In the genomic region with DNA sequence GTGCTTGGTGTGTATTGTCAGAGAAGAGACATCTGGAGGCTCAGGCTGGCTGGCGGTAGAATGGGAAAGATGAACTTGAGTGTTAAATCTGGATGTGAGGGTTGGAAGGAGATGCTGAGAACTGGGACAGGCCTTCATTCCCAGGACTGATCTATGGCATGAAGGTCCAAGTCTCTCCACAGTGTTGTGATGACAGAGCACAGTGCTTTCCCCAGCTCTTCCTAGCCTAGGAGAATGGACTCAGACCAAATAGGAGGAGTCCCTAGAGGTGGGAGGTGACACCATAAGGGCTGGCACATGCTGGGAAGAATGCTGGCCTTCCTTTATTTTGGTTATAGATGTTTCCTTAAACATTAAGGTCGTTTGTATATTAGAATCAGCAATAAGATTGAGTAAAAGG, we compare ENCODE assay signal across 20 mouse cellular contexts. TPM values are rescaled to one million over a fixed set of nuclear protein-coding genes. Genes with fewer than 3 reads are reported as not detected.
DNase-seq lines count a peak whose midpoint lies in the region; ATAC-seq and TF ChIP-seq lines count a peak whose summit lies in the region.
"Had no signal": no experiment of that assay in that cellular context is flagged by ENCODE, and none has a peak within 500 bp of the region (broad histone marks: within the 10 kb centered on the region; RNA-seq: fewer than 3 reads in every experiment).

No protein-coding gene starts in this region.

- WGBS in heart, embryonic 13.5 days = 68% methylated on average over 2 of the region's 2 CpGs
- WGBS in liver, embryonic 14.5 days (ENCODE audit: insufficient replicate concordance) = 80% methylated on average over 2 of the region's 2 CpGs

- intact Hi-C loops in heart, postnatal 36 days (cut with DNase I) = no loop called here

- H3K36me3 ChIP-seq in heart, embryonic 13.5 days = peaks cover 60% of the 10 kb centered on the region
- H3K36me3 ChIP-seq in liver, embryonic 14.5 days (replicated peaks; ENCODE audit: control insufficient read depth, insufficient read depth, low read depth) = peaks cover 60% of the 10 kb centered on the region

- peaks cover 27% of the 10 kb centered on the region for H3K4me1 ChIP-seq in heart, embryonic 13.5 days
- peaks cover 30 to 40% of the 10 kb centered on the region in 2 experiments for H3K4me1 ChIP-seq in liver, embryonic 14.5 days (replicated peaks; ENCODE audit: control insufficient read depth in 2 of 2, insufficient read depth in 2 of 2, low read length in 1 of 2)
- H3K4me1 ChIP-seq: embryonic facial prominence, embryonic 10.5 days; forebrain, embryonic 10.5 days had no signal

- CTCF ChIA-PET in Patski (lab: Charles Lee) = no interaction called here

- peak overlapping the region; percentile 75; the same call in 1 of the 2 replicates for H3K4me2 ChIP-seq in heart, embryonic 13.5 days
- H3K4me2 ChIP-seq in liver, embryonic 14.5 days (ENCODE audit: low read depth) = no peak overlapping the region
- H3K4me2 ChIP-seq: heart, embryonic 12.5 days; hindbrain, embryonic 14.5 days had no signal

- H3K27me3 ChIP-seq in heart, embryonic 13.5 days (replicated peaks) = no peaks in the 10 kb centered on the region
- no peaks in the 10 kb centered on the region for H3K27me3 ChIP-seq in Patski
- no peaks in the 10 kb centered on the region for H3K27me3 ChIP-seq in liver, embryonic 14.5 days (ENCODE audit: control insufficient read depth, insufficient read depth, low read length)
- H3K27me3 ChIP-seq: heart, embryonic 12.5 days had no signal

- no peaks in the 10 kb centered on the region for H3K9me3 ChIP-seq in heart, embryonic 13.5 days
- H3K9me3 ChIP-seq in liver, embryonic 14.5 days (ENCODE audit: control insufficient read depth, low read length) = no peaks in the 10 kb centered on the region
- H3K9me3 ChIP-seq: embryonic facial prominence, embryonic 10.5 days; forebrain, embryonic 10.5 days; heart, embryonic 12.5 days had no signal

- no peak overlapping the region; the same call in 1 of the 2 replicates for H3K4me3 ChIP-seq in heart, embryonic 13.5 days
- no peak overlapping the region for H3K4me3 ChIP-seq in layer of hippocampus, adult 2 months
- H3K4me3 ChIP-seq in liver, embryonic 14.5 days (ENCODE audit: insufficient read depth in 1 of 2, low read depth in 2 of 2, low read length in 2 of 2) = no peak overlapping the region
- H3K4me3 ChIP-seq: embryonic facial prominence, embryonic 10.5 days; erythroblast, embryonic 14.5 days; forebrain, embryonic 10.5 days; heart, adult 2 months; heart, embryonic 12.5 days had no signal

- H3K9ac ChIP-seq in heart, embryonic 13.5 days = no peak overlapping the region
- 0 out of 2 replicates have a peak overlapping the region, but pooled peaks have one; percentile 18 for H3K9ac ChIP-seq in liver, embryonic 14.5 days (replicated peaks)
- H3K9ac ChIP-seq: heart, embryonic 12.5 days; hindbrain, embryonic 14.5 days had no signal

- ATAC-seq in heart, embryonic 13.5 days (ENCODE audit: extremely low read depth, insufficient number of reproducible peaks, low FRiP score, low TSS enrichment) = no peak
- ATAC-seq in Patski = peak; percentile 12
- no peak for ATAC-seq in liver, embryonic 14.5 days (ENCODE audit: insufficient read depth)
- ATAC-seq: activated CD4-positive, CD25-positive, alpha-beta regulatory T cell, adult 4 months; forebrain, embryonic 14.5 days; inflammation-experienced regulatory T-cells, adult 6 months had no signal

- no peak for TF ChIP-seq EP300 in liver, embryonic 14.5 days (IDR thresholded peaks at IDR 0.05; ENCODE audit: low read depth)

- in situ Hi-C loops in Patski (cut with MboI; ENCODE audit: low pct_unique_long_range_greater_than_20kb) = loop anchor here (5.0 kb wide), 1 partner anchor 45 kb away; no protein-coding TSS in a partner anchor

- no peak for DNase-seq in heart, postnatal 36 days
- DNase-seq in layer of hippocampus, adult 2 months (ENCODE audit: low spot score in 2 of 2) = no peak
- DNase-seq in layer of hippocampus, adult 8-10 months (ENCODE audit: low spot score in 2 of 2) = no peak
- no peak for DNase-seq in Patski (ENCODE audit: low read depth, low spot score)
- DNase-seq in liver, embryonic 14.5 days (ENCODE audit: low read depth in 3 of 3, low spot score in 3 of 3) = no peak
- no peak for DNase-seq in lung, postnatal 4 days
- no peak for DNase-seq in lung, postnatal 25 days (ENCODE audit: low spot score)
- DNase-seq: adrenal gland, postnatal 14 days; gastrocnemius, postnatal 10 days; heart, adult 2 months; heart, postnatal 4 days had no signal

- no peak for TF ChIP-seq CTCF in layer of hippocampus, adult 2 months (conservative IDR thresholded peaks at IDR 0.05)
- no peak for TF ChIP-seq CTCF in Patski (IDR thresholded peaks at IDR 0.05)
- TF ChIP-seq CTCF in liver, embryonic 14.5 days (IDR thresholded peaks at IDR 0.05; ENCODE audit: low read depth) = no peak

- no peak overlapping the region for H3K27ac ChIP-seq in heart, embryonic 13.5 days (replicated peaks)
- H3K27ac ChIP-seq in layer of hippocampus, adult 2 months = peak overlapping the region; percentile 55
- H3K27ac ChIP-seq in liver, embryonic 14.5 days = peak overlapping the region; percentile 63
- H3K27ac ChIP-seq: embryonic facial prominence, embryonic 10.5 days; forebrain, embryonic 10.5 days; heart, adult 2 months; hindbrain, embryonic 14.5 days had no signal

- POLR2A ChIA-PET in Patski (lab: Charles Lee) = interaction anchor here (0.7 to 1.0 kb wide), 2 partner anchors 30 to 355 kb away, joined by 3 read pairs; no protein-coding TSS in a partner anchor

RNA-seq across cellular contexts. Expression of a gene that starts 13.4 kb away (rescaled TPM):
- polyA plus RNA-seq in heart, embryonic 13.5 days (2015; fragmentation: Nextera tagmentation; extraction: Ambion mirVana) = 24.9 and 29.9 TPM in 2 replicates
- total RNA-seq in heart, postnatal 36 days (2021) = 10 to 100 TPM in 1 of 2 experiments, 1 to 10 TPM in 1; 9.3 to 13.6 TPM
- 100 to 1,000 TPM; 110 to 124 TPM for total RNA-seq in layer of hippocampus, adult 2 months (2021)
- total RNA-seq in layer of hippocampus, adult 8-10 months (2022) = 100 to 1,000 TPM; 143 to 159 (median 145) TPM
- 78.8 TPM for polyA plus RNA-seq in Patski (2021)
- polyA plus RNA-seq in liver, embryonic 14.5 days (2012; rRNA removed) = 37.7 and 50.7 TPM in 2 replicates
- 42.7 and 49.2 TPM in 2 replicates for polyA plus RNA-seq in liver, embryonic 14.5 days (2014; fragmentation: Nextera tagmentation; extraction: Ambion mirVana)

Comparison
In these comparisons a context has a peak if more than half of its experiments do, and no peak if none do; other contexts are left out.
1. RNA of a gene that starts 13.4 kb away (total RNA-seq): 143 to 159 TPM in layer of hippocampus, adult 8-10 months and 110 to 124 TPM in layer of hippocampus, adult 2 months; 9.3 to 13.6 TPM in heart, postnatal 36 days; every median in the first group is over 4 times any median in the second.